Mouse (Mus musculus) CH12.LX (cell line): ENCODE measurements around the gene Arl5b.

Experiments used
- BHLHE40 ChIP-seq: IDR thresholded peaks from 2 replicates; pipeline ENCODE4 v1.6.1; 2011; ENCODE audit warnings: mild to moderate bottlenecking, low read depth, low read length, improper control_type of control experiment
- CTCF ChIP-seq, 2 experiments: IDR thresholded peaks in 1 of 2; conservative IDR thresholded peaks in 1 of 2; 2 replicates each; pipeline ENCODE4 v1.5.1; 2011 to 2012; ENCODE audit warnings: low read depth in 2 of 2, low read length in 2 of 2, improper control_type of control experiment in 1 of 2, inconsistent platforms in 1 of 2, mild to moderate bottlenecking in 1 of 2, moderate library complexity in 1 of 2
- EP300 ChIP-seq: IDR thresholded peaks from 2 replicates; pipeline ENCODE4 v1.6.1; 2011; ENCODE audit warnings: low read length, improper control_type of control experiment
- MAX ChIP-seq: IDR thresholded peaks from 2 replicates; pipeline ENCODE4 v1.6.1; 2011; ENCODE audit warnings: low read length, improper control_type of control experiment
- MYC ChIP-seq: IDR thresholded peaks from 2 replicates; pipeline ENCODE4 v1.6.1; 2011; ENCODE audit warnings: low read depth, mild to moderate bottlenecking, improper control_type of control experiment, low read length
- POLR2A ChIP-seq: IDR thresholded peaks from 2 replicates; pipeline ENCODE4 v1.6.1; 2011; ENCODE audit warnings: low read depth, mild to moderate bottlenecking, improper control_type of control experiment, low read length
- POLR2AphosphoS2 ChIP-seq: IDR thresholded peaks from 2 replicates; pipeline ENCODE4 v1.6.1; 2011; ENCODE audit warnings: low read depth, low read length, improper control_type of control experiment
- TBP ChIP-seq: conservative IDR thresholded peaks from 2 replicates; pipeline ENCODE4 v1.6.1; 2011; ENCODE audit warnings: low read depth, low read length, improper control_type of control experiment
- UBTF ChIP-seq: IDR thresholded peaks from 2 replicates; pipeline ENCODE4 v1.6.1; 2012; ENCODE audit warnings: low read depth, mild to moderate bottlenecking, inconsistent platforms, low read length, improper control_type of control experiment, moderate library complexity
- ZC3H11A ChIP-seq: IDR thresholded peaks from 2 replicates; pipeline ENCODE4 v1.6.1; 2012; ENCODE audit warnings: low read depth, mild to moderate bottlenecking, inconsistent platforms, low read length, improper control_type of control experiment

DNA sequence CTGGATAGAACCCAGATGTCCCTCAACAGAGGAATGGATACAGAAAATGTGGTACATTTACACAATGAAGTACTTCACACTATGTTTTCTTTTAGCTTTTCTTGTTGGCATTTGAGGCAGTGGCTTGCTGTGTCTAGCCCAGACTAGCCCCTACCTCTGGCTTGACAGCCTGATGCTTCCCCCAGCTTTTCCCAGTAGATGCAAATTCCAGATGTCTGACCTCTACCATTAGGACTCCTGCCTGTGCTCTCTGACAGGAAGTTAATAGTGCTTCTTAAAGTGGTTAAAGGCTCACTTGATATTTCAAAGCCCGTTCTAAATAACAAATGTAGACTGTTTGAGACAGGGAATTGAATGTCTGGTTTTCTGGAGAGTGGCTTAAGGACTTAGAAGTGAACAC, 14.6 kb downstream of the Arl5b start:
- no peak for TF ChIP-seq ZC3H11A
- no peak for TF ChIP-seq BHLHE40
- TF ChIP-seq EP300, result no peak
- TF ChIP-seq CTCF (conservative IDR thresholded peaks at IDR 0.05 in 1 of 2, IDR thresholded peaks at IDR 0.05 in 1 of 2; ENCODE audit: low read depth in 2 of 2, low read length in 2 of 2), result no peak
- TF ChIP-seq TBP, result no peak
- no peak for TF ChIP-seq POLR2AphosphoS2
- TF ChIP-seq POLR2A, result no peak
- no peak for TF ChIP-seq MAX
- TF ChIP-seq MYC, result no peak
- no peak for TF ChIP-seq UBTF
